Mouse (Mus musculus) lung, postnatal 10 days (tissue): ENCODE data around the gene Suz12.

ENCODE experiments used
- DNase-seq: peaks from one replicate; pipeline ENCODE4 v3.0.0; 2021

The Suz12 gene

GRCm38 (mm10) chr11:80078831-80079230, 85.9 kb downstream of the Suz12 start:
- DNase-seq = no peak

- no peak for DNase-seq
Measured at GRCm38 (mm10) chr11:80079751-80080150, 86.8 kb downstream of the Suz12 start.

- DNase-seq = peak; percentile 42
Measured at GRCm38 (mm10) chr11:80080381-80080825, 87.5 kb downstream of the Suz12 start.

- peak; percentile 96 for DNase-seq
Measured at GRCm38 (mm10) chr11:80080826-80081728, 88.2 kb downstream of the Suz12 start, which contains the start of gene Crlf3. Gene Crlf3 (minus strand): TSS chr11:80080991.

- no peak for DNase-seq
Measured at GRCm38 (mm10) chr11:80081786-80082319, 88.9 kb downstream of the Suz12 start.
